Mouse (Mus musculus): ENCODE measurements at regions not wholly inside any gene's neighbourhood (a gene's known extent, or its start where the extent isn't known, plus 50 kb on each side); places are given as distances from the start of the nearest gene placed in this dataset.

DNA sequence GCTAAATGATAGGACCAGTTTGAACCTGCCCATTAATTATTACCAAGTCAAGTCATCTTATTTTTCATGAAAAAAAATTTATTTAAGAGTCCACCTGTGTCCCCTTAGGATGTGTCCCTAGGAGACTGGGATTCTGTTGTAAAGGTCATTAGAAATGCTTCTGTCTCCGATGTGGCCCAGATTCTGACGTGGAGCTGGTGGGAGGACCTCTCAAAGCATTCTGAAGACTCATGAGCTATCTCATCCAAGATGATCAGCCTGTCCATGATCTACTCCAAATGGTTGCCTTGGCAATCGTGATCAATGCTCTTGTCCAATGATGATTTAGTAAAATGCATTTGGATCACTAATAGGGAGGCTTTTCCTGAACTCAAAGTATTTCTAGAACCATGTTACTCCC lies 163.4 kb upstream of the Gm5148 start:
- TF ChIP-seq CTCF (IDR thresholded peaks at IDR 0.05; ENCODE audit: low read depth): no peak
- Histone ChIP-seq H3K27me3 (ENCODE audit: insufficient read depth, low read length) (no peaks in the 10 kb centered on the region), H3K4me2 (ENCODE audit: low read depth) (no peak overlapping the region), H3K4me1 (ENCODE audit: insufficient read depth) (no peaks in the 10 kb centered on the region), H3K27ac (ENCODE audit: low read depth, low read length) (no peak overlapping the region), H3K36me3 (ENCODE audit: insufficient read depth) (no peaks in the 10 kb centered on the region), H3K9ac (no peak overlapping the region), H3K9me3 (ENCODE audit: low read length) (0 out of 2 replicates have a peak, but pooled peaks cover 3% of the 10 kb centered on the region), H3K4me3 (ENCODE audit: low read depth, low read length) (no peak overlapping the region)
- ATAC-seq (no peak), DNase-seq (no peak)
- WGBS: 85% methylated on average over 3 of the region's 3 CpGs

GRCm38 (mm10) chr3:37886705-37887454 lies 162.6 kb upstream of the Gm5148 start:
- no peak overlapping the region for H3K4me3 ChIP-seq (ENCODE audit: low read depth, low read length)
- H3K9ac ChIP-seq: no peak overlapping the region
- H3K27ac ChIP-seq (ENCODE audit: low read depth, low read length): no peak overlapping the region
- 92% methylated on average over 3 of the region's 3 CpGs for WGBS
- H3K4me2 ChIP-seq (ENCODE audit: low read depth): no peak overlapping the region
- H3K36me3 ChIP-seq (ENCODE audit: insufficient read depth): no peaks in the 10 kb centered on the region
- H3K27me3 ChIP-seq (ENCODE audit: insufficient read depth, low read length): no peaks in the 10 kb centered on the region
- no peaks in the 10 kb centered on the region for H3K4me1 ChIP-seq (ENCODE audit: insufficient read depth)
- ATAC-seq (no peak), DNase-seq (no peak)
- TF ChIP-seq CTCF (IDR thresholded peaks at IDR 0.05; ENCODE audit: low read depth): no peak
- no peaks in the 10 kb centered on the region for H3K9me3 ChIP-seq (ENCODE audit: low read length)

GRCm38 (mm10) chr3:37885776-37886175 lies 161.5 kb upstream of the Gm5148 start:
- TF ChIP-seq CTCF (IDR thresholded peaks at IDR 0.05; ENCODE audit: low read depth): no peak
- Histone ChIP-seq H3K9me3 (ENCODE audit: low read length) (no peaks in the 10 kb centered on the region), H3K9ac (no peak overlapping the region), H3K4me1 (ENCODE audit: insufficient read depth) (no peaks in the 10 kb centered on the region), H3K27me3 (ENCODE audit: insufficient read depth, low read length) (no peaks in the 10 kb centered on the region), H3K4me3 (ENCODE audit: low read depth, low read length) (no peak overlapping the region), H3K4me2 (ENCODE audit: low read depth) (no peak overlapping the region), H3K36me3 (ENCODE audit: insufficient read depth) (no peaks in the 10 kb centered on the region), H3K27ac (ENCODE audit: low read depth, low read length) (no peak overlapping the region)
- 87% methylated on average over 6 of the region's 6 CpGs for WGBS
- DNase-seq (no peak), ATAC-seq (no peak)

DNA sequence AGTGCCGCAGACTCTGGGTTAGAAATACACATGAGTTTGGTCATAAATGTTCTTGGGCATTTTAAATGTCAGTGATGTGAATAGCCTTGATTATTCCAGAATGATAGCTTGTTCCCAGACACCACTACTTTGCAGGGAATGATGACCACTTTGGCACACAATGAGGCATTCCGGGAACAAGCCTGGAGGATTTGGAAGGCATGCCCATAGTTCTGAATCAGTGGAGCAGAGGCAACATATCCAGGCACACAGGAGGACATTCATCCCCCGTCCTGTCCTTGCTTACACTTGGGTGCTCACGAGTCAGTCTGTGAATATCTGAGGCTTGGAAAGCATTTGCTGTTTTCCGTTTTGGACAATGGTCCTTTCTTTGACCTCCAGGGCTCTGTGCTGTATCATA lies 158.1 kb upstream of the Gm5148 start:
- ATAC-seq: 0 out of 2 replicates have a peak, but pooled peaks have one; percentile 36
- DNase-seq: no peak
- 21% methylated on average over 5 of the region's 5 CpGs for WGBS
- no peak overlapping the region for H3K9ac ChIP-seq
- no peak for TF ChIP-seq CTCF (IDR thresholded peaks at IDR 0.05; ENCODE audit: low read depth)
- no peaks in the 10 kb centered on the region for H3K36me3 ChIP-seq (ENCODE audit: insufficient read depth)
- no peak overlapping the region for H3K4me3 ChIP-seq (ENCODE audit: low read depth, low read length)
- H3K4me2 ChIP-seq (ENCODE audit: low read depth): no peak overlapping the region
- no peak overlapping the region for H3K27ac ChIP-seq (ENCODE audit: low read depth, low read length)
- H3K4me1 ChIP-seq (ENCODE audit: insufficient read depth): no peaks in the 10 kb centered on the region
- H3K27me3 ChIP-seq (ENCODE audit: insufficient read depth, low read length): no peaks in the 10 kb centered on the region
- H3K9me3 ChIP-seq (ENCODE audit: low read length): no peaks in the 10 kb centered on the region

- Histone ChIP-seq H3K9me3 (ENCODE audit: low read length) (no peaks in the 10 kb centered on the region), H3K36me3 (ENCODE audit: insufficient read depth) (no peaks in the 10 kb centered on the region), H3K9ac (no peak overlapping the region), H3K4me1 (ENCODE audit: insufficient read depth) (no peaks in the 10 kb centered on the region), H3K4me2 (ENCODE audit: low read depth) (no peak overlapping the region), H3K27ac (ENCODE audit: low read depth, low read length) (no peak overlapping the region), H3K4me3 (ENCODE audit: low read depth, low read length) (no peak overlapping the region), H3K27me3 (ENCODE audit: insufficient read depth, low read length) (no peaks in the 10 kb centered on the region)
- TF ChIP-seq CTCF (IDR thresholded peaks at IDR 0.05; ENCODE audit: low read depth): no peak
- no peak for ATAC-seq
- WGBS: 93% methylated on average over 2 of the region's 2 CpGs
- no peak for DNase-seq
Measured at GRCm38 (mm10) chr3:37881016-37881415, 156.7 kb upstream of the Gm5148 start.

- Histone ChIP-seq H3K27ac (ENCODE audit: low read depth, low read length) (no peak overlapping the region), H3K9ac (no peak overlapping the region), H3K4me3 (ENCODE audit: low read depth, low read length) (no peak overlapping the region), H3K4me2 (ENCODE audit: low read depth) (no peak overlapping the region), H3K27me3 (ENCODE audit: insufficient read depth, low read length) (no peaks in the 10 kb centered on the region), H3K9me3 (ENCODE audit: low read length) (no peaks in the 10 kb centered on the region), H3K4me1 (ENCODE audit: insufficient read depth) (no peaks in the 10 kb centered on the region), H3K36me3 (ENCODE audit: insufficient read depth) (no peaks in the 10 kb centered on the region)
- no peak for TF ChIP-seq CTCF (IDR thresholded peaks at IDR 0.05; ENCODE audit: low read depth)
- ATAC-seq (no peak), DNase-seq (no peak)
- 73% methylated on average over 6 of the region's 6 CpGs for WGBS
Measured at GRCm38 (mm10) chr3:37879056-37879455, 154.8 kb upstream of the Gm5148 start.

DNA sequence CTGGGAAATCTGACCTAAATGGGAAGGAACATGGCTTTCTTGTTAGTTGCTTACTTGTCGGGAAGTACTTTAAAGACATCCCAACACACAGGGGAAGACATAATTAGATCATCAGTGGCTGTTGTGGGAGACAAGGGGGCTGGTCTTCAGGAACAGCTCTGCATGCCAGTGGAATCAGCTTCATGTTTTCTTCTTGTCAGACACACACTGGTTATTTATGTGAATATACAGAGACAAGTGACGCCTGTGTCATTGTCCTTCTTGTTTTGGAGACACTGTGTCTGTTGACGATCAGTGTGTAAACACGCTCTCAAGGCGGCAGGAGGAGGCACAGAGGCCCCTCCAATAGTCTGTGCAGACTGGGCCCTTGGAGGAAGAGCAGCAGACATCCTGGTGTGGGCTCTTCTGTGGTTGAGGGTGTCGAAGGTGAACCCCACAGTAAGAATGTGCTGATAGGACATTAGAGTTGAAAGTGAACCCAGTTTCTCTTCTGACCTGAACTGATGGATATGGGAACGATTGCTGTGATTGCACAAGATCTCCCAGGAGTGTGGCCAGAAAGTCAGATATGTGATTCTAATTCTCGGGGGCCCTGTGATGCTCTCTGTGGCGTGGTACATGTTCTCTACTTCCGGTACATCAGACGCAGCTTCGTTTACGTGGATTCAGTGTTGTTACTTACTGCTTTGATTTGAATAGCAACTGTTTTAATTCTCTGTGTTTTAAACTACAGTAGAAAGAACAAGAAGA lies 151.9 kb upstream of the Gm5148 start:
- peak; percentile 36; the same call in 1 of the 2 replicates for ATAC-seq
- no peaks in the 10 kb centered on the region for H3K9me3 ChIP-seq (ENCODE audit: low read length)
- H3K27me3 ChIP-seq (ENCODE audit: insufficient read depth, low read length): no peaks in the 10 kb centered on the region
- DNase-seq: no peak
- H3K4me3 ChIP-seq (ENCODE audit: low read depth, low read length): no peak overlapping the region
- H3K36me3 ChIP-seq (ENCODE audit: insufficient read depth): no peaks in the 10 kb centered on the region
- no peaks in the 10 kb centered on the region for H3K4me1 ChIP-seq (ENCODE audit: insufficient read depth)
- no peak for TF ChIP-seq CTCF (IDR thresholded peaks at IDR 0.05; ENCODE audit: low read depth)
- H3K9ac ChIP-seq: no peak overlapping the region
- 77% methylated on average over 13 of the region's 13 CpGs for WGBS
- H3K27ac ChIP-seq (ENCODE audit: low read depth, low read length): no peak overlapping the region
- H3K4me2 ChIP-seq (ENCODE audit: low read depth): no peak overlapping the region
